Mouse (Mus musculus) erythroblast, embryonic 14.5 days (primary cell): ENCODE measurements at regions not wholly inside any gene's neighbourhood (a gene's known extent, or its start where the extent isn't known, plus 50 kb on each side); places are given as distances from the start of the nearest gene placed in this dataset.

ENCODE experiments used
- GATA1 ChIP-seq: IDR thresholded peaks from 2 replicates; pipeline ENCODE4 v1.6.1; 2012; ENCODE audit warnings: low read length, inconsistent platforms, mixed read lengths
- TAL1 ChIP-seq: IDR thresholded peaks from 3 replicates; pipeline ENCODE4 v1.6.1; 2012; ENCODE audit warnings: low read length, inconsistent platforms, mixed read lengths

- no peak for TF ChIP-seq GATA1
- no peak for TF ChIP-seq TAL1
Observed at GRCm38 (mm10) chrX:13413135-13413534, 52.8 kb upstream of the Nyx start.
